Mouse (Mus musculus): Measurements from ENCODE around the gene Nfic.

DNA sequence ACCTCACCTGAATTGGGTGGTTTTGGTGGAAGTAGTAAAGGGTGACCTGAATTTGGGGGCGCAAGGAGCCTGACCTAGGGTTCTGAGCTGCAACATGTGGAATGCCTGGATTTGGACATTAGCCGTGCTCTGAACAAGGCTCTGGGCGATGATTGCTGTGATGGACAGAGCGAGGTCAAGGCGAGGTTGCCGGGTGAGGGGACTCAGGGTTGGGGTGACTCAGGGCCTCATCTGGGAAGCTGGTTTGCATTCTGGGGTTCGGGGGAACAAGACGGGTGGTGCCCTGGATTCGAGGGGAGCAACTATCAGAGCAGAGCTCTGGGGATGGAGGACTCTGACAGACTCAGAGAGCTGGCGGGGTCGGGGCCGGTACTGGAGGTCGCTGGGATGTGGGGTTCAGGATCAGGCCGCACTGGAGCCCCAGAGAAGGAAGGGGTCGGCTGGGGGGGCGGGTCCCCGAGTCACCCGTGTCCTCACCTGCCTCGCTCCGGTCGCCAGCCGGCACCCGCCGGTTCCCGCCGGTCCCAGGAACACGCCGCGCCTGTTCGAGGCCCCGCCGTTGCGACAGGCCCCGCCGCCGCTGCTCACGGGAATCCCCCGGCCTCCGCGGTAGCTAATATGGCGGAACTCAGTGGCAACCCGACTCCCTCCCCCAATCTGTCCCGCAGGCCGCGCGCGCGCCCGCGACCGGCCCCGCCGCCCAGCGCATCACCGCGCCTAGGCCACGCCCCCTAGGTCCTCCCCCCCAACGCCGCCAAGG is 77.5 kb downstream of the Nfic start, which contains the start of gene Fzr1:
- TF ChIP-seq CTCF (IDR thresholded peaks at IDR 0.05; ENCODE audit: low read depth, low read length) = no peak
- TF ChIP-seq POLR2A (IDR thresholded peaks at IDR 0.05; ENCODE audit: insufficient read depth, low read length) = no peak

All from ES-Bruce4 (cell line).